Mouse (Mus musculus): ENCODE data around the gene Gnai2. TPM values are rescaled to one million over a fixed set of nuclear protein-coding genes. Genes with fewer than 3 reads are reported as not detected.

The Gnai2 gene
- polyA plus RNA-seq, 1 experiment = 284 TPM

DNA sequence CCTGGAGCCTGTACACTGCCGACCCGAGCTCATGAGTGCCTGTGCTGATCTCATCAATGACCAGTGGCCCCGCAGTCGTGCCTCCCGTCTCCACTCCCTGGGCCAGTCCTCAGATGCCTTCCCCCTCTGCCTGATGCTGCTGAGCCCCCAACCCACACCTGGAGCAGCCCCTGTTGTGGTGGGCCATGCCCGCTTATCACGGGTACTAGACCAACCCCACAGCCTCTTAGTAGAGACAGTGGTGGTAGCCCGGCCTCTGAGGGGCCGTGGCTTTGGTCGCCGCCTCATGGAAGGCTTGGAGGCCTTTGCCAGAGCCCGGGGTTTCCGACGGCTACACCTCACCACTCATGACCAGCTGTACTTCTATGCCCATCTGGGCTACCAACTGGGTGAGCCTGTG lies 52.0 kb downstream of the Gnai2 start:
- Histone ChIP-seq H3K4me1 (ENCODE audit: control insufficient read depth, insufficient read depth, low read length) (peaks cover 2% of the 10 kb centered on the region), H3K4me3 (ENCODE audit: low read depth, low read length) (no peak overlapping the region), H3K27me3 (ENCODE audit: control insufficient read depth, insufficient read depth, low read length, poor library complexity, severe bottlenecking) (no peaks in the 10 kb centered on the region), H3K9ac (ENCODE audit: low read depth, poor library complexity, severe bottlenecking) (no peak overlapping the region), H3K9me3 (replicated peaks; ENCODE audit: control insufficient read depth, insufficient read depth, low read length, poor library complexity, severe bottlenecking) (no peaks in the 10 kb centered on the region), H3K27ac (ENCODE audit: insufficient read depth, low read length) (no peak overlapping the region), H3K36me3 (ENCODE audit: control insufficient read depth, insufficient read depth, low read length, poor library complexity, severe bottlenecking) (no peaks in the 10 kb centered on the region)
- TF ChIP-seq EP300 (IDR thresholded peaks at IDR 0.05; ENCODE audit: insufficient read depth, low read depth, low read length) (no peak), CTCF (IDR thresholded peaks at IDR 0.05; ENCODE audit: low read depth, low read length) (no peak), POLR2A (IDR thresholded peaks at IDR 0.05; ENCODE audit: insufficient read depth, low read length) (no peak)

DNA sequence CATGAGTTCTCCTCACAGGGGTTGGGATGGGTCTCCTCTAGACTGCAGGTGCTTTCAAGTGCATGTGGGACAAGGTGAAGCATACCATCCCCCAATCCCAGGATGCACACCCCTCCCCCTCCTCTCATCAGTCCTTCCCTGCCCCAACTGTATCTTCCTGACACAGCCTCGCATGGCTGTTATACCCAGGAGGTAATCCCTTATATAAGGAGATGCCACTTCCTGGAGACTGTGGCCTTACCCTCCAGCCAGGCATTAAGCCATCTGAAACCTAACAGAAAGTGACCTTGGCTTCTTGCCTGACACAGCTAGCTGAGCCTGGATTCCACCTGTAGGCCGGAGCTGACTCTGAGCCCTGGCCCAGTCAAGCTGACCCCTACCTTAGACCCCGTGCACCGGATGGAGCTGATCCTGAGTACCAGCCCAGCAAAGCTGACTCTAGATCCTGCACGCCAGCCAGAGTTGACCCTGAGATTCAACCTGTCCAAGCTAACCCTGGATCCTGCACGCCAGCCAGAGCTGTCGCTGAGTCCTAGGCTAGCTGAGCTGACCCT lies 52.6 kb downstream of the Gnai2 start:
- Histone ChIP-seq H3K27me3 (ENCODE audit: control insufficient read depth, insufficient read depth, low read length, poor library complexity, severe bottlenecking) (no peaks in the 10 kb centered on the region), H3K4me1 (ENCODE audit: control insufficient read depth, insufficient read depth, low read length) (peaks cover 2% of the 10 kb centered on the region), H3K27ac (ENCODE audit: insufficient read depth, low read length) (no peak overlapping the region), H3K9me3 (replicated peaks; ENCODE audit: control insufficient read depth, insufficient read depth, low read length, poor library complexity, severe bottlenecking) (no peaks in the 10 kb centered on the region), H3K9ac (ENCODE audit: low read depth, poor library complexity, severe bottlenecking) (no peak overlapping the region), H3K4me3 (ENCODE audit: low read depth, low read length) (no peak overlapping the region), H3K36me3 (ENCODE audit: control insufficient read depth, insufficient read depth, low read length, poor library complexity, severe bottlenecking) (no peaks in the 10 kb centered on the region)
- TF ChIP-seq EP300 (IDR thresholded peaks at IDR 0.05; ENCODE audit: insufficient read depth, low read depth, low read length) (no peak), CTCF (IDR thresholded peaks at IDR 0.05; ENCODE audit: low read depth, low read length) (no peak), POLR2A (IDR thresholded peaks at IDR 0.05; ENCODE audit: insufficient read depth, low read length) (no peak)

DNA sequence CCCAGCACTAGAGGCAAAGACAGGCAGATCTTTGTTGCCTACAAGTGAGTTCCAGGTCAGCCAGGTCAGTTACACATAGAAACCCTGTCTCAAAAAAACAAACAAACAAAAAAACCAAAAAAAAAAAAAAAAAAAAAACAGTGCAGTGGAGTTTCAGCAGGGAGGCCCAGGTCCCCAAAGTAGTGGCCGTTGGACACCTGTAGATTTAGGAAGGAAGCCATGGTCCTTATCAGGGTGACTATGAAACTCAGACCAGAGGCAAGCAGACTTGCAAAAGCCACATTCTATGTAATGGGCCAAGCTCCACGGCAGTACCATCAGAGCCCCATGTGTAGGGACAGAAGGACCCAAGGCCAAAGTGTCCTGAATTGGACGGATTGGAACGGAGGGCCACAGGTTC lies 53.6 kb downstream of the Gnai2 start:
- Histone ChIP-seq H3K4me3 (ENCODE audit: low read depth, low read length) (no peak overlapping the region; the same call in 1 of the 2 replicates), H3K27ac (ENCODE audit: insufficient read depth, low read length) (no peak overlapping the region), H3K4me1 (ENCODE audit: control insufficient read depth, insufficient read depth, low read length) (peaks cover 2% of the 10 kb centered on the region), H3K36me3 (ENCODE audit: control insufficient read depth, insufficient read depth, low read length, poor library complexity, severe bottlenecking) (no peaks in the 10 kb centered on the region), H3K9ac (ENCODE audit: low read depth, poor library complexity, severe bottlenecking) (peak overlapping the region; percentile 28; the same call in 1 of the 2 replicates), H3K9me3 (replicated peaks; ENCODE audit: control insufficient read depth, insufficient read depth, low read length, poor library complexity, severe bottlenecking) (no peaks in the 10 kb centered on the region), H3K27me3 (ENCODE audit: control insufficient read depth, insufficient read depth, low read length, poor library complexity, severe bottlenecking) (no peaks in the 10 kb centered on the region)
- no peak for TF ChIP-seq EP300 (IDR thresholded peaks at IDR 0.05; ENCODE audit: insufficient read depth, low read depth, low read length)
- TF ChIP-seq CTCF (IDR thresholded peaks at IDR 0.05; ENCODE audit: low read depth, low read length) = no peak
- no peak for TF ChIP-seq POLR2A (IDR thresholded peaks at IDR 0.05; ENCODE audit: insufficient read depth, low read length)

DNA sequence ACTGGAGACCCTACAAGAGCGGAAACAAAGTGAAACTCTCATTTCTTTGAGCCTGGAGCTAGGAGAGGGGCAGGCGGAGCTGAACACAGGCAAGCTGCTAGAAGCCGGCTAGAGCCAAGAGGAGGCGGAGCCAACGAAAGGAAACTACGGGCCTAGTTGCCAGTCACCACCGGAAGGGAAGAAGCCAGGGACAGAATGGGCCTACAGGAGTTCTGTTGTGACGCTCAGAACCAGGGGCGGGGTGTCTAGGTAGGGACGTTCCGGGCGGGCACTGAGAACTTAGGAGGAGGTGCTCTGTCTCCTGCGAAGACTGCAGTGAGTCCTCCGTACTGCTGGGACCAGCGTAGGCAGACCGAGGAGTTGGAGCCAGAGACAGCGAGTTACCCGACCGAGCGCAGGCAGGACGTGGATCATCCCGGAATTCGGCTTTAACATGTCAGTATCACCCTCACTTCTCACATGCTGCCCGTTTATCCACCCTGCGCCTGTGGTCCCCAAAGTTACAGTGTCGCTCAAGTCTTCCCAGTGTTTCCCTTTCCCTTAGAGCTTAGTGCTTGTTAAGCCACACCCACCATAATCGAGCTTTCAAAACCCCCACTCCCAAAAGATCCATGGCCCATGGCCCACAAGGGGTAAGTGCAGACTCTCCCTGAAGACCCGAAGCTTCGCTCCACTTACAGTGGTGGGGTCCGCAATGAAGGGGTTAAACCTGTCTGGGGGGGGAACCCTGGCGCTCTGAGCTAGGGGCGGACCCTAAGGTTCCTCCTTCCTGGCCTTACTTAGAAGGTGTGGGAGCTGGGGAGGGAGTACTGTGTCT lies 54.5 kb downstream of the Gnai2 start, which contains the start of gene Hyal3:
Hyal3 (plus strand) TSS at position 318 of the 817 bp plus-strand sequence.
- H3K4me1 ChIP-seq (ENCODE audit: control insufficient read depth, insufficient read depth, low read length) = peaks cover 2% of the 10 kb centered on the region
- peak within 1 kb of the TSS; percentile 28 for H3K9ac ChIP-seq (ENCODE audit: low read depth, poor library complexity, severe bottlenecking)
- peak within 1 kb of the TSS; percentile 71 for H3K27ac ChIP-seq (ENCODE audit: insufficient read depth, low read length)

DNA sequence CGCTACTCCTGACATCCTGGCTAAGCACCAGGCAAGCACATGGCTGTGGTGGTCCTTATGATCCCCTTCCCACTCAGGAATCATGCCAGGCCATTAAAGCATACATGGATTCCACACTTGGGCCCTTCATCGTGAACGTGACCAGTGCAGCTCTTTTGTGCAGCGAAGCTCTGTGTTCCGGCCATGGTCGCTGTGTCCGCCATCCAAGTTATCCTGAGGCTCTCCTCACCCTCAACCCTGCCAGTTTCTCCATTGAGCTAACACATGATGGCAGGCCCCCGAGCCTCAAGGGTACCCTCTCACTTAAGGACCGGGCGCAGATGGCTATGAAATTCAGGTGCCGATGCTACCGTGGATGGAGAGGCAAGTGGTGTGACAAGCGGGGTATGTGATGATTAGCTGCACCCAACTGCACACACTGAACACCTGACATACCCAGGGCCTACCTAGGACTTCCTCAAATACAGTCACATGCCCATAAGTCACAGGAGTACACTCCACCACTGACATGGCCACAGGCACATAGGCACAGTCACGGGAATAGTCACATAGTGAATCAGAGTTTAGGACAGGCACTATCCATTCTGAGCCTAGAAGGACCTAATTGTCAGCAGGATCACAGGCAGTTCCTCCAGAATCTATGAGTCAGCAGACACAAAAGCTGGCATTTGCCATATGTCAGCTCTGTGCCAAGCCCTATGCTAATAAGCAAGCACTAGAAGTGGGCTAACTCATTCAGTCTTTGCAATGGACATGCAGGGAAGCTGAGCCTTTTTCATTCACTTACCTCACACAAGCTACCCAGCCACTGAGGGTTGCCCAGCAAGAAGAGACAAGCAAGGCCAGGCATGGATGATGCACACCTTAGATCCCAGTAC lies 55.9 kb downstream of the Gnai2 start:
- TF ChIP-seq POLR2A (IDR thresholded peaks at IDR 0.05; ENCODE audit: insufficient read depth, low read length) = no peak
- no peak for TF ChIP-seq CTCF (IDR thresholded peaks at IDR 0.05; ENCODE audit: low read depth, low read length)
- TF ChIP-seq EP300 (IDR thresholded peaks at IDR 0.05; ENCODE audit: insufficient read depth, low read depth, low read length) = no peak
- Histone ChIP-seq H3K36me3 (ENCODE audit: control insufficient read depth, insufficient read depth, low read length, poor library complexity, severe bottlenecking) (no peaks in the 10 kb centered on the region), H3K27ac (ENCODE audit: insufficient read depth, low read length) (no peak overlapping the region), H3K9ac (ENCODE audit: low read depth, poor library complexity, severe bottlenecking) (no peak overlapping the region), H3K27me3 (ENCODE audit: control insufficient read depth, insufficient read depth, low read length, poor library complexity, severe bottlenecking) (no peaks in the 10 kb centered on the region), H3K9me3 (replicated peaks; ENCODE audit: control insufficient read depth, insufficient read depth, low read length, poor library complexity, severe bottlenecking) (no peaks in the 10 kb centered on the region), H3K4me1 (ENCODE audit: control insufficient read depth, insufficient read depth, low read length) (peaks cover 2% of the 10 kb centered on the region), H3K4me3 (ENCODE audit: low read depth, low read length) (no peak overlapping the region)

More for the DNA sequence above, 54.5 kb downstream of the Gnai2 start, which contains the start of gene Hyal3:
- Histone ChIP-seq H3K9me3 (replicated peaks; ENCODE audit: control insufficient read depth, insufficient read depth, low read length, poor library complexity, severe bottlenecking) (no peaks in the 10 kb centered on the region), H3K4me3 (ENCODE audit: low read depth, low read length) (peak within 1 kb of the TSS; percentile 72), H3K36me3 (ENCODE audit: control insufficient read depth, insufficient read depth, low read length, poor library complexity, severe bottlenecking) (no peaks in the 10 kb centered on the region), H3K27me3 (ENCODE audit: control insufficient read depth, insufficient read depth, low read length, poor library complexity, severe bottlenecking) (no peaks in the 10 kb centered on the region)
- peak; percentile 39 for TF ChIP-seq POLR2A (IDR thresholded peaks at IDR 0.05; ENCODE audit: insufficient read depth, low read length)
- TF ChIP-seq EP300 (IDR thresholded peaks at IDR 0.05; ENCODE audit: insufficient read depth, low read depth, low read length) = 0 out of 2 replicates have a peak, but pooled peaks have one; percentile 31
- no peak for TF ChIP-seq CTCF (IDR thresholded peaks at IDR 0.05; ENCODE audit: low read depth, low read length)

All from ES-Bruce4 (cell line).